Mouse (Mus musculus) cerebellum, adult (tissue): ENCODE data around the gene Sacm1l.

ENCODE experiments used
- ATAC-seq: cut with Nextera tagmentation; 2 replicates; pipeline ENCODE4 v1.9.2; 2017; ENCODE audit warnings: mild to moderate bottlenecking, moderate library complexity, mixed read lengths; ENCODE audit not compliant: insufficient number of reproducible peaks, low FRiP score, low TSS enrichment

Sacm1l gene

GRCm38 (mm10) chr9:123529392-123530157, at the start of gene Sacm1l:
Gene Sacm1l, plus strand, starts transcription at chr9:123529759.
- ATAC-seq, result peak; percentile 98

- no peak for ATAC-seq
Observed at GRCm38 (mm10) chr9:123479876-123480252, 49.7 kb upstream of the Sacm1l start.

GRCm38 (mm10) chr9:123480253-123480921, 49.2 kb upstream of the Sacm1l start:
- ATAC-seq, result no peak

GRCm38 (mm10) chr9:123481136-123481535, 48.4 kb upstream of the Sacm1l start:
- ATAC-seq, result no peak

GRCm38 (mm10) chr9:123483598-123483997, 46.0 kb upstream of the Sacm1l start:
- no peak for ATAC-seq

- no peak for ATAC-seq
Observed at GRCm38 (mm10) chr9:123484830-123485229, 44.7 kb upstream of the Sacm1l start.

GRCm38 (mm10) chr9:123485561-123485960, 44.0 kb upstream of the Sacm1l start:
- no peak for ATAC-seq

- ATAC-seq, result no peak
Observed at GRCm38 (mm10) chr9:123486635-123487034, 42.9 kb upstream of the Sacm1l start.

GRCm38 (mm10) chr9:123489073-123489472, 40.5 kb upstream of the Sacm1l start:
- no peak for ATAC-seq

- ATAC-seq, result no peak
Observed at GRCm38 (mm10) chr9:123489727-123490343, 39.7 kb upstream of the Sacm1l start.

- no peak for ATAC-seq
Observed at GRCm38 (mm10) chr9:123490930-123491329, 38.6 kb upstream of the Sacm1l start.

- no peak for ATAC-seq
Observed at GRCm38 (mm10) chr9:123491917-123492585, 37.5 kb upstream of the Sacm1l start.

GRCm38 (mm10) chr9:123496665-123497064, 32.9 kb upstream of the Sacm1l start:
- ATAC-seq, result no peak

GRCm38 (mm10) chr9:123497906-123498305, 31.7 kb upstream of the Sacm1l start:
- ATAC-seq, result no peak

GRCm38 (mm10) chr9:123500480-123500879, 29.1 kb upstream of the Sacm1l start:
- no peak for ATAC-seq

GRCm38 (mm10) chr9:123503171-123503834, 26.3 kb upstream of the Sacm1l start:
- ATAC-seq, result no peak

- ATAC-seq, result peak; percentile 84
Observed at GRCm38 (mm10) chr9:123504325-123504724, 25.2 kb upstream of the Sacm1l start.

GRCm38 (mm10) chr9:123505598-123505997, 24.0 kb upstream of the Sacm1l start:
- no peak for ATAC-seq

- ATAC-seq, result no peak
Observed at GRCm38 (mm10) chr9:123506270-123507146, 23.1 kb upstream of the Sacm1l start.
